Mouse (Mus musculus): ENCODE measurements around the gene Sypl. TPM values are rescaled to one million over a fixed set of nuclear protein-coding genes. Genes with fewer than 3 reads are reported as not detected.
A peak's percentile ranks its signal among the peaks of the same experiment; 100 is the strongest.

Sypl gene
- polyA plus RNA-seq (2014; fragmentation: Nextera tagmentation; extraction: Ambion mirVana): 62.4 and 63.0 TPM in 2 replicates

DNA sequence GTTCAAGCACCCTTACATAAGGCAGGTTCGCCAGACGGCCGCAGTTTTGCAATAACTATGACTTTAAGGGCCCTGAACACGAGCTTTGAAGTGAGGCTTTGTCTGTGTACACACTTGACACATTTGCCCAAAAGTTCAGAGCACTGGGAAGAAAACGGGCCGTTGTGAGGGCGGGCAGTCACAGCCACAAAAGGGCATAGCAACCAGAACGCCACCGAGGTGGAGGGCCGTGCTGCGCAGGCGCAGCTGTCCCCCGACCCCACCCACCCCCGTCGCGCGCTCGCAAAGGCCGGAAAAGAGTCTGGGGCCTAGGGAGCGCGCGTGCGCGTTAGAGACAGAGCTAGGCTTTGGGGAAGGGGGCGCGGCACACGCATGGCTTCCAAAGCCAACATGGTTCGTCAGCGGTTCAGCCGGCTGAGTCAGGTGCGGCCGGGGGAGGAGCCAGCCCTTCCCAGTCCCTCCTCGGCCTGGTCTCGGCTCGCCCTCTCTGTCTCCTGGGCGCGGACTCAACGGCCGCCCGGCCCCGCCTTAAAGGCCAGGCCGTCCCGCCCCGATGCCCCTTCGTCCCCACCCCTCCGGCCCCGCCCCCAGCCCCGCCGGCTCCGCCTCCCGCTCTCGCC is at the start of gene Sypl:
TSS of gene Sypl (plus strand) at position 296 of the 620 bp plus-strand sequence.
- under 1% methylated on average over 38 of the region's 52 CpGs for WGBS
- H3K9ac ChIP-seq (ENCODE audit: low read length): peak within 1 kb of the TSS; percentile 77
- no peaks in the 10 kb centered on the region for H3K27me3 ChIP-seq (ENCODE audit: control insufficient read depth, insufficient read depth, low read length)
- H3K4me3 ChIP-seq (ENCODE audit: low read depth, low read length): peak within 1 kb of the TSS; percentile 77
- H3K36me3 ChIP-seq (ENCODE audit: control insufficient read depth, insufficient read depth, low read length): no peaks in the 10 kb centered on the region
- DNase-seq (ENCODE audit: low spot score) (peak; percentile 96), ATAC-seq (ENCODE audit: insufficient number of reproducible peaks, low FRiP score, low TSS enrichment, low read depth) (peak; percentile 99)
- no peaks in the 10 kb centered on the region for H3K4me1 ChIP-seq (ENCODE audit: control insufficient read depth, insufficient read depth, low read length)
- peak within 1 kb of the TSS; percentile 84 for H3K27ac ChIP-seq (replicated peaks; ENCODE audit: low read depth, low read length)
- no peaks in the 10 kb centered on the region for H3K9me3 ChIP-seq (ENCODE audit: control insufficient read depth, low read length)
- H3K4me2 ChIP-seq (ENCODE audit: low read depth, severe bottlenecking): peak within 1 kb of the TSS; percentile 76

DNA sequence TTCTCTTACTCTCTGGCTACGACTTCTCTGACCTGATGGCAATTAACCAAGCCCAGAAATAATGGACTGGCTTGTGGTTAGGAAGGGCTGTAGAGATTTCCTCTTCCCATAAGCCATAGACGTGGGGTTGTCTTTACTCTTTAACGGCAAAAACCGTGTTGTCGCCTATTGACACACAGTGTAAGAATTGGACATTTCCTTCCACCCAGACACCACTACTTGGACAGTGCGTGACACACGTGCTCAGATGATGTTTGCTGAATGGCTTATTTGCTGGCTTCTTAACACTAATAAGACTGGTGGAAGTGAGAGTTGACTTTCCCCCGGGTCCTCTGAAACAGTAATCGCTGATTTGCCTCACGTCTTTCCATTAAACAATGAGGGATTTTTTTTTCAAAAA is 44.0 kb upstream of the Sypl start:
- no peak for ATAC-seq (ENCODE audit: insufficient number of reproducible peaks, low FRiP score, low TSS enrichment, low read depth)
- Histone ChIP-seq H3K9ac (ENCODE audit: low read length) (no peak overlapping the region), H3K4me2 (ENCODE audit: low read depth, severe bottlenecking) (no peak overlapping the region), H3K27me3 (ENCODE audit: control insufficient read depth, insufficient read depth, low read length) (no peaks in the 10 kb centered on the region), H3K36me3 (ENCODE audit: control insufficient read depth, insufficient read depth, low read length) (no peaks in the 10 kb centered on the region), H3K4me1 (ENCODE audit: control insufficient read depth, insufficient read depth, low read length) (no peaks in the 10 kb centered on the region; the same call in 1 of the 2 replicates), H3K4me3 (ENCODE audit: low read depth, low read length) (no peak overlapping the region), H3K27ac (replicated peaks; ENCODE audit: low read depth, low read length) (no peak overlapping the region), H3K9me3 (ENCODE audit: control insufficient read depth, low read length) (no peaks in the 10 kb centered on the region)
- WGBS: 62% methylated on average over 10 of the region's 10 CpGs
- no peak for DNase-seq (ENCODE audit: low spot score)

DNA sequence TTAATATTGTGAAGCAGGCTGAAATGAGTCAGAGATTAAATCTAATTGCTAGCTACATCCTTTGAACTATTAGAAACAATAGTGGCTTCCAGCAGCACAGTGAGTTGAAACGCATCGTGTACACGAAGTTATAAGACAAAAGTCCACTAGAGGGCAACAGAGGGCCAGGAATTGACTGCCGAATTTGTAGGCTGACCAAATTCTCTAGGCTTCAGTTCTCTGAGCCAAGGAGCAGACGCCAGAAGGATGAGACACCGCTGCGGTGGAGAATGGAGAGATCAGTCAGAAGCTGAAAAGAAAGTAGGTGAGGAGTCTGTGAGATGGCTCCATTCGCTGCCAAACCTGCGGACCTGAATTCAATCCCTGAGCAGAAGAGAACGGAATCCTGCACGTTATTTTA is 43.6 kb upstream of the Sypl start:
- peak; percentile 75 for DNase-seq (ENCODE audit: low spot score)
- Histone ChIP-seq H3K9ac (ENCODE audit: low read length) (no peak overlapping the region), H3K4me3 (ENCODE audit: low read depth, low read length) (no peak overlapping the region), H3K27ac (replicated peaks; ENCODE audit: low read depth, low read length) (no peak overlapping the region), H3K9me3 (ENCODE audit: control insufficient read depth, low read length) (no peaks in the 10 kb centered on the region), H3K36me3 (ENCODE audit: control insufficient read depth, insufficient read depth, low read length) (no peaks in the 10 kb centered on the region), H3K27me3 (ENCODE audit: control insufficient read depth, insufficient read depth, low read length) (no peaks in the 10 kb centered on the region), H3K4me1 (ENCODE audit: control insufficient read depth, insufficient read depth, low read length) (no peaks in the 10 kb centered on the region; the same call in 1 of the 2 replicates), H3K4me2 (ENCODE audit: low read depth, severe bottlenecking) (peak overlapping the region; percentile 23)
- ATAC-seq (ENCODE audit: insufficient number of reproducible peaks, low FRiP score, low TSS enrichment, low read depth): no peak
- WGBS: 15% methylated on average over 11 of the region's 11 CpGs

DNA sequence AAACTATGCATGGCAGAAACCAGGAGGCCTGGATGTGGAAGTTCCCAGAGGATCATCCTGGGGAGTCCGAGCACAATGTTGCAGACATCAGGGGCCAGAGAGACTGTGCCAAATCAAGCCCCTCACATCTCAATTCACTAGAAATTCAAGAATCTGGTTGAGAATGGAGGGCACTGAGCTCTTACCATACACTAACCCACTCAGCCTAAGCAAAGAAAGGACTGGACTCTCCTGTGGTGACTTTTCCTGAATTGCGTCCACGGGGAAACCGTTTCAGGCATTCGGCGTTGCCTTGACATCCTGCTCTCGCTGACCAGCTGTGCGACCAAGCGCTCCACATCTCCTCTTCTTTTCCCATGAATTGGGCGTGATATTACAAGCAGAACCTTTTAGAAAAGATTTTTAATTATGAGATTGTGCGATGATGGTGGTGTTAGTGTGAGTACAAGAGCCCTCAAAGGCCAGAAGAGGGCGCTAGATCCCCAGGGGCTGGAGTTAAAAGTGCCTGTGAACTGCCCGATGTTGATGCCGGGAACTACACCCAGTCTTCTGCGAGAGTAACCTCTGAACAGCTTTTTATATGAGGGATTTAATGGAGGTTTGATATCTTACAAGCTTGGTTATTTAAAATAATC is 43.0 kb upstream of the Sypl start:
- peak; percentile 76 for DNase-seq (ENCODE audit: low spot score)
- Histone ChIP-seq H3K9ac (ENCODE audit: low read length) (no peak overlapping the region), H3K36me3 (ENCODE audit: control insufficient read depth, insufficient read depth, low read length) (no peaks in the 10 kb centered on the region), H3K27me3 (ENCODE audit: control insufficient read depth, insufficient read depth, low read length) (no peaks in the 10 kb centered on the region), H3K27ac (replicated peaks; ENCODE audit: low read depth, low read length) (no peak overlapping the region), H3K4me2 (ENCODE audit: low read depth, severe bottlenecking) (peak overlapping the region; percentile 23), H3K4me3 (ENCODE audit: low read depth, low read length) (no peak overlapping the region), H3K9me3 (ENCODE audit: control insufficient read depth, low read length) (no peaks in the 10 kb centered on the region), H3K4me1 (ENCODE audit: control insufficient read depth, insufficient read depth, low read length) (no peaks in the 10 kb centered on the region; the same call in 1 of the 2 replicates)
- ATAC-seq (ENCODE audit: insufficient number of reproducible peaks, low FRiP score, low TSS enrichment, low read depth): no peak
- WGBS: 39% methylated on average over 15 of the region's 15 CpGs

DNA sequence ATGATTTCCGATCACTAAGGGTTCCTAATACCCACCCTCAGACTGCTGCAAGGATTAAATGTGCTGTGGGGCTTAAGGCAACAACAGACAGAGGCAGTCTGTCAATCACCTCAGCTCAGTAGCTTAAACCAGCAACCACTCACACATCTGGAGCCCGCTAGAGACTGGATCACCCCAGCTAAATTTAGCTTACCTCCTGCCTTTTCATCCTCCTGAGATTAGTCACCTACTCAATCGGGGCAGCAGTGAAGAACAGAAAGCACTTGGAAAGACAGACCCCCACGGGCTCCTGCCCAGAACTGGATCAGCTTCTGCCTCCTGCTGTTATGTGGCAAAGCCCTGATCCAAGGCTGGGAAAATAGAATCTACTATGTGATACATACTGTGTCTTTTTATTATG is 42.1 kb upstream of the Sypl start:
- Histone ChIP-seq H3K4me3 (ENCODE audit: low read depth, low read length) (no peak overlapping the region), H3K36me3 (ENCODE audit: control insufficient read depth, insufficient read depth, low read length) (no peaks in the 10 kb centered on the region), H3K9me3 (ENCODE audit: control insufficient read depth, low read length) (no peaks in the 10 kb centered on the region), H3K4me1 (ENCODE audit: control insufficient read depth, insufficient read depth, low read length) (no peaks in the 10 kb centered on the region; the same call in 1 of the 2 replicates), H3K27ac (replicated peaks; ENCODE audit: low read depth, low read length) (no peak overlapping the region), H3K9ac (ENCODE audit: low read length) (no peak overlapping the region), H3K4me2 (ENCODE audit: low read depth, severe bottlenecking) (no peak overlapping the region), H3K27me3 (ENCODE audit: control insufficient read depth, insufficient read depth, low read length) (no peaks in the 10 kb centered on the region)
- no peak for DNase-seq (ENCODE audit: low spot score)
- WGBS: 48% methylated on average over 4 of the region's 4 CpGs
- no peak for ATAC-seq (ENCODE audit: insufficient number of reproducible peaks, low FRiP score, low TSS enrichment, low read depth)

DNA sequence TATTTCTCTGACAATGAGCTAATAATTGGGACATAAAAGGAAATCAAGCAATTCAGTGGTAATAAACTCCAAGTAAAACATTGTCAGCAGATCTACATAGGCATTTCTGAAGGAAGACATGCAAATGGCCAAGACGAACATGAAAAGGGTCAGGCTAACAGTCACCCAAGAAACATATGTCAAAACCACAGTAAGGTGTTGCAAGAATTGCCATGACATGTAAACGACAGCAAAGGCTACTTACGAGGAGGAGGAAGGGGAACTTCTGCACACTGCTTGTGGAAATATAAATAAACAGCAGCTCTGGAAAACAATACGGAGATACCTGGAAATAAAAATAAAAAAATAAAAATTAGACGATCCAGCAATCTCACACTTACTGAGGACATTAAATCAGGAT is 40.9 kb upstream of the Sypl start:
- Histone ChIP-seq H3K36me3 (ENCODE audit: control insufficient read depth, insufficient read depth, low read length) (no peaks in the 10 kb centered on the region), H3K9ac (ENCODE audit: low read length) (no peak overlapping the region), H3K27ac (replicated peaks; ENCODE audit: low read depth, low read length) (no peak overlapping the region), H3K9me3 (ENCODE audit: control insufficient read depth, low read length) (no peaks in the 10 kb centered on the region), H3K4me1 (ENCODE audit: control insufficient read depth, insufficient read depth, low read length) (no peaks in the 10 kb centered on the region; the same call in 1 of the 2 replicates), H3K4me2 (ENCODE audit: low read depth, severe bottlenecking) (no peak overlapping the region), H3K27me3 (ENCODE audit: control insufficient read depth, insufficient read depth, low read length) (no peaks in the 10 kb centered on the region), H3K4me3 (ENCODE audit: low read depth, low read length) (no peak overlapping the region)
- no peak for ATAC-seq (ENCODE audit: insufficient number of reproducible peaks, low FRiP score, low TSS enrichment, low read depth)
- no peak for DNase-seq (ENCODE audit: low spot score)
- WGBS: 72% methylated on average over 5 of the region's 5 CpGs

DNA sequence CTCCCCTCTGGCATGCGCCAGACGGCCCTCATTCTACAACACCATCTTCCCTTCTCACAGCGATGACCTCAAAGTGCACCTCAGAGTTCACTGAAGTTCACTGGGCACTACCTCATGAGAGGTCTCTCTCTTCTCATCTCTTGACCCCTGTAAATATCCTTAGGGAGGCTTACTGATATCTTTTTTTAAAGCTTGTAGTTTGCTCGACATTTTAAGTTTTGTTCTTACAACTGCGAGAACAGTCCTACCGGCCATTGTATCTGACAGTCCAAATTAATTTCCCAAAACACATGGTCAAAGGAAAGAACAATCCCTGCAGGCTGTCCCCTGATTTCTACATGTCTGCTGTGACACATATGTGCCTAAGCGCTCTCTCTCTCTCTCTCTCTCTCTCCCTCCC is 35.0 kb upstream of the Sypl start:
- no peak for ATAC-seq (ENCODE audit: insufficient number of reproducible peaks, low FRiP score, low TSS enrichment, low read depth)

DNA sequence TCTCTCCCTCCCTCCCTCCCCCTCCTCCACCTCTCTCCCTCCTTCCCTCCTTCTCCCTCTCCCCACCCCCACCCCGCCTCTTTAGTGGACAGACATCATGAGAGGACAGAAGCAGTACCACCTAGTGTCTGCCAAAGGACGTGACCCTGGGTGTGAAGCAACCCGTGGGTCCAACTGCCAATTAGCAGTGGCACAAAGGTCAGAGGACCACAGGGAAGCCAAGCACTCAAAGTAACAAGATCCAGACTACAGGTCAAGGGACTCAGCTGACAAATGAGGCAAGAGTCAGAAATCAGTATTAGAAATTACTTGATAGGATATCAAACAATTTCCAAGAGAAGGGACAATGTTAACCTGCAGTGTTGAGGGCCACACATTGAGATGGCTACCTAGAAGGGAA is 34.6 kb upstream of the Sypl start:
- Histone ChIP-seq H3K9ac (ENCODE audit: low read length) (no peak overlapping the region), H3K4me1 (ENCODE audit: control insufficient read depth, insufficient read depth, low read length) (no peaks in the 10 kb centered on the region), H3K9me3 (ENCODE audit: control insufficient read depth, low read length) (no peaks in the 10 kb centered on the region), H3K27ac (replicated peaks; ENCODE audit: low read depth, low read length) (no peak overlapping the region), H3K36me3 (ENCODE audit: control insufficient read depth, insufficient read depth, low read length) (no peaks in the 10 kb centered on the region), H3K4me3 (ENCODE audit: low read depth, low read length) (no peak overlapping the region), H3K4me2 (ENCODE audit: low read depth, severe bottlenecking) (no peak overlapping the region), H3K27me3 (ENCODE audit: control insufficient read depth, insufficient read depth, low read length) (no peaks in the 10 kb centered on the region)
- DNase-seq (ENCODE audit: low spot score): no peak
- 5% methylated on average over 3 of the region's 3 CpGs for WGBS
- ATAC-seq (ENCODE audit: insufficient number of reproducible peaks, low FRiP score, low TSS enrichment, low read depth): no peak

More for the DNA sequence above, 35.0 kb upstream of the Sypl start:
- 70% methylated on average over 7 of the region's 7 CpGs for WGBS
- Histone ChIP-seq H3K27ac (replicated peaks; ENCODE audit: low read depth, low read length) (no peak overlapping the region), H3K4me3 (ENCODE audit: low read depth, low read length) (no peak overlapping the region), H3K27me3 (ENCODE audit: control insufficient read depth, insufficient read depth, low read length) (no peaks in the 10 kb centered on the region), H3K36me3 (ENCODE audit: control insufficient read depth, insufficient read depth, low read length) (no peaks in the 10 kb centered on the region), H3K4me2 (ENCODE audit: low read depth, severe bottlenecking) (no peak overlapping the region), H3K9me3 (ENCODE audit: control insufficient read depth, low read length) (no peaks in the 10 kb centered on the region), H3K4me1 (ENCODE audit: control insufficient read depth, insufficient read depth, low read length) (no peaks in the 10 kb centered on the region), H3K9ac (ENCODE audit: low read length) (no peak overlapping the region)
- no peak for DNase-seq (ENCODE audit: low spot score)
